Comparison of ENCODE assay signal across 8 mouse cellular contexts in the genomic region with DNA sequence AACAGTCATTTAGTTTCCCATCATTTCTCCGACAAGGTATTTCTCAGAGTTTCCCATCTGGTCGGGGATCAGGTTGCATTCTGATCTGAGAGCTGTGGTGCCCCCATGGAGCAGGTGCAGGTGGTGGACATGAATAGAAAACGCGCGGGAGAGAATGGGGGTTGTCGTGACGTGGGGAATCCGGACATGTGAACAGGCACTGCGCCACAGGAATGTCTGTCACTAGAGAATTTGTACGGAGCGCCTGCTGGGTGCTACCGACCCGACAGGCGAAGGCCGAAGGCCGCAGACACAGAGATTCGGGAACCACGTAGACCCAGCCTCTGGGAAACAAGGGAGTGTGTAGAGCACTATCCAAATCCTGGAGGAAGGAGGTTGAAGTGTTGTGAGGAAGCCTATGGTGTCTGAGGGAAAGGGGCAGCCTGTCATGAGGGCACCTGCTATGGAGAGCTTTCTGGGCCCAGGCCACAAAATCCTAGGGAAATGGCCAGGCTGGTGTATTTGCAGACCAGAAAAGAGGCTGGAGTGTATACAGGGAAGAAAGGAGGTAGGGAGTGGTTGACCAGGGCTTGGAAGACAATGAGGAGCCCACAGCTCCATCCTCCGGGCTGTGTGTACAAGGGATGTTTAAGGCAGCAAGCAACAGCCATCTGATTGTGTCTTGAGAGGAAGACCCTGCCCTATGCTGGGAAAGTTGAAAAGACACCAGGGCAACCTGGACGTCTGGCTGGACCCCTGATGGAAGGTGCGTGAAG. TPM values are rescaled to one million over a fixed set of nuclear protein-coding genes. Genes with fewer than 3 reads are reported as not detected.
DNase-seq lines count a peak whose midpoint lies in the region; ATAC-seq lines count a peak whose summit lies in the region.

No protein-coding gene starts in this region.

- 14% methylated on average over 21 of the region's 21 CpGs for WGBS in embryonic facial prominence, embryonic 11.5 days
- 14% methylated on average over 21 of the region's 21 CpGs for WGBS in limb, embryonic 12.5 days
- 10% methylated on average over 21 of the region's 21 CpGs for WGBS in midbrain, embryonic 12.5 days

- no peaks in the 10 kb centered on the region for H3K36me3 ChIP-seq in erythroblast, embryonic 14.5 days (ENCODE audit: control insufficient read depth)
- H3K36me3 ChIP-seq in embryonic facial prominence, embryonic 11.5 days (replicated peaks; ENCODE audit: control insufficient read depth, insufficient read depth, low read depth, low read length) = no peaks in the 10 kb centered on the region
- H3K36me3 ChIP-seq in limb, embryonic 12.5 days = no peaks in the 10 kb centered on the region
- H3K36me3 ChIP-seq in midbrain, embryonic 12.5 days = no peaks in the 10 kb centered on the region

- H3K4me2 ChIP-seq in embryonic facial prominence, embryonic 11.5 days (ENCODE audit: low read depth, low read length) = peak overlapping the region; percentile 82
- peak overlapping the region; percentile 79 for H3K4me2 ChIP-seq in limb, embryonic 12.5 days
- peak overlapping the region; percentile 86 for H3K4me2 ChIP-seq in midbrain, embryonic 12.5 days (replicated peaks)

- peaks cover 12% of the 10 kb centered on the region for H3K27me3 ChIP-seq in erythroblast, embryonic 14.5 days (ENCODE audit: control insufficient read depth)
- no peaks in the 10 kb centered on the region for H3K27me3 ChIP-seq in embryonic facial prominence, embryonic 11.5 days (ENCODE audit: control insufficient read depth, insufficient read depth, low read length)
- no peaks in the 10 kb centered on the region for H3K27me3 ChIP-seq in limb, embryonic 12.5 days
- H3K27me3 ChIP-seq in midbrain, embryonic 12.5 days = no peaks in the 10 kb centered on the region

- peak; percentile 54 for DNase-seq in embryonic facial prominence, embryonic 11.5 days (ENCODE audit: low spot score)
- DNase-seq in heart, adult 8-10 months (ENCODE audit: low spot score) = peak; percentile 64
- peak; percentile 48 for DNase-seq in kidney, adult 9 months
- DNase-seq in spleen, postnatal 4 days (ENCODE audit: low spot score in 2 of 2) = peak; percentile 14 to 64

- H3K9ac ChIP-seq in embryonic facial prominence, embryonic 11.5 days (replicated peaks; ENCODE audit: low read length) = peak overlapping the region; percentile 54
- H3K9ac ChIP-seq in limb, embryonic 12.5 days (replicated peaks) = peak overlapping the region; percentile 57
- H3K9ac ChIP-seq in midbrain, embryonic 12.5 days (replicated peaks) = peak overlapping the region; percentile 71

- ATAC-seq in erythroblast, adult 5-6 weeks (replicated peaks; ENCODE audit: low FRiP score, poor library complexity, severe bottlenecking) = no peak
- peak; percentile 24; the same call in 1 of the 2 replicates for ATAC-seq in embryonic facial prominence, embryonic 11.5 days (replicated peaks; ENCODE audit: insufficient number of reproducible peaks, low FRiP score, low TSS enrichment, low read depth)
- peak; percentile 17 for ATAC-seq in limb, embryonic 12.5 days (ENCODE audit: insufficient number of reproducible peaks, insufficient read depth, low FRiP score, low TSS enrichment, low read depth)
- ATAC-seq in midbrain, embryonic 12.5 days (ENCODE audit: low FRiP score, low read depth) = peak; percentile 38

- peaks cover 14% of the 10 kb centered on the region for H3K4me1 ChIP-seq in erythroblast, embryonic 14.5 days (ENCODE audit: control insufficient read depth)
- no peaks in the 10 kb centered on the region for H3K4me1 ChIP-seq in embryonic facial prominence, embryonic 11.5 days (ENCODE audit: control insufficient read depth, insufficient read depth, low read length)
- peaks cover 16% of the 10 kb centered on the region for H3K4me1 ChIP-seq in limb, embryonic 12.5 days (replicated peaks)
- peaks cover 10% of the 10 kb centered on the region for H3K4me1 ChIP-seq in midbrain, embryonic 12.5 days

- H3K27ac ChIP-seq in embryonic facial prominence, embryonic 11.5 days (replicated peaks; ENCODE audit: low read depth, low read length) = no peak overlapping the region
- H3K27ac ChIP-seq in limb, embryonic 12.5 days = peak overlapping the region; percentile 64; the same call in 1 of the 2 replicates
- peak overlapping the region; percentile 54 for H3K27ac ChIP-seq in midbrain, embryonic 12.5 days (replicated peaks)

- H3K4me3 ChIP-seq in erythroblast, embryonic 14.5 days (replicated peaks) = peak overlapping the region; percentile 48
- H3K4me3 ChIP-seq in embryonic facial prominence, embryonic 11.5 days (ENCODE audit: low read depth, low read length) = peak overlapping the region; percentile 50
- H3K4me3 ChIP-seq in limb, embryonic 12.5 days (replicated peaks) = peak overlapping the region; percentile 54
- H3K4me3 ChIP-seq in midbrain, embryonic 12.5 days = peak overlapping the region; percentile 62

- no peaks in the 10 kb centered on the region for H3K9me3 ChIP-seq in erythroblast, embryonic 14.5 days (ENCODE audit: control insufficient read depth, low read length)
- H3K9me3 ChIP-seq in embryonic facial prominence, embryonic 11.5 days (replicated peaks; ENCODE audit: control insufficient read depth, low read length) = no peaks in the 10 kb centered on the region
- no peaks in the 10 kb centered on the region for H3K9me3 ChIP-seq in limb, embryonic 12.5 days
- no peaks in the 10 kb centered on the region for H3K9me3 ChIP-seq in midbrain, embryonic 12.5 days

RNA-seq across cellular contexts. Expression of a gene that starts 1.0 kb away (rescaled TPM):
- polyA plus RNA-seq in erythroblast, embryonic 14.5 days (2012) = 0.01 TPM in 1 of 2 replicates, not detected in the other
- total RNA-seq in erythroblast, adult 5-6 weeks (2015; ENCODE audit: low replicate concordance) = not detected in 2 replicates
- total RNA-seq in erythroblast, adult 5-6 weeks (2017; ENCODE audit: low replicate concordance) = 0.70 and 0.77 TPM in 2 replicates
- polyA plus RNA-seq in embryonic facial prominence, embryonic 11.5 days (2014; fragmentation: Nextera tagmentation; extraction: Ambion mirVana) = 7.9 and 10.3 TPM in 2 replicates
- total RNA-seq in heart, adult 8-10 months (2022) = 10 to 100 TPM; 20.7 to 46.5 (median 31.2) TPM
- 13.2 and 14.0 TPM in 2 replicates for polyA plus RNA-seq in limb, embryonic 12.5 days (2016; fragmentation: Nextera tagmentation; extraction: Ambion mirVana)
- polyA plus RNA-seq in midbrain, embryonic 12.5 days (2016; fragmentation: Nextera tagmentation; extraction: Ambion mirVana) = 20.2 and 21.2 TPM in 2 replicates
